Mouse (Mus musculus) olfactory bulb, adult 2 months (tissue): Measurements from ENCODE around the gene Pfkm.

Experiments used
- CTCF ChIP-seq: fragments of 200-500 bp; IDR thresholded peaks from 2 replicates; pipeline ENCODE4 v1.5.1; 2012; ENCODE audit warnings: low read depth, mild to moderate bottlenecking, low read length, moderate library complexity; ENCODE audit not compliant: insufficient read depth
- POLR2A ChIP-seq: fragments of 200-500 bp; IDR thresholded peaks from 2 replicates; pipeline ENCODE4 v1.6.1; 2012; ENCODE audit warnings: mild to moderate bottlenecking, low read depth, low read length, moderate library complexity; ENCODE audit not compliant: insufficient read depth

- TF ChIP-seq CTCF (no peak), POLR2A (no peak)
Measured at GRCm38 (mm10) chr15:98170365-98170764, 78.0 kb downstream of the Pfkm start.
